Mouse (Mus musculus): ENCODE data around the gene Olfr796.

- TF ChIP-seq CTCF (conservative IDR thresholded peaks at IDR 0.05 in 1 of 2, IDR thresholded peaks at IDR 0.05 in 1 of 2; ENCODE audit: low read depth in 2 of 2, low read length in 2 of 2) (no peak), TBP (conservative IDR thresholded peaks at IDR 0.05; ENCODE audit: low read depth, low read length) (no peak), ETS1 (conservative IDR thresholded peaks at IDR 0.05; ENCODE audit: low read depth, low read length) (no peak), HCFC1 (IDR thresholded peaks at IDR 0.05; ENCODE audit: low read depth, low read length) (no peak), CHD2 (IDR thresholded peaks at IDR 0.05; ENCODE audit: low read length) (no peak)
Observed at GRCm38 (mm10) chr10:129623251-129623650, 10.9 kb upstream of the Olfr796 start.

All from CH12.LX (cell line).